Comparison of ENCODE assay signal across 19 mouse cellular contexts in genomic region chr3:118675441-118675840, GRCm38 (mm10).
DNase-seq lines count a peak whose midpoint lies in the region; ATAC-seq and TF ChIP-seq lines count a peak whose summit lies in the region.
"Had no signal": no experiment of that assay in that cellular context is flagged by ENCODE, and none has a peak within 500 bp of the region (broad histone marks: within the 10 kb centered on the region; RNA-seq: fewer than 3 reads in every experiment).

No protein-coding gene starts in this region.

- no peak for TF ChIP-seq CTCF in kidney, postnatal 0 days (IDR thresholded peaks at IDR 0.05; ENCODE audit: low read depth)
- TF ChIP-seq CTCF in brain, embryonic 14.5 days (IDR thresholded peaks at IDR 0.05; ENCODE audit: borderline replicate concordance, extremely low read depth, insufficient read depth, insufficient read length) = no peak

- H3K4me2 ChIP-seq in kidney, postnatal 0 days (ENCODE audit: low read length) = no peak overlapping the region
- H3K4me2 ChIP-seq in kidney, embryonic 14.5 days (replicated peaks; ENCODE audit: low read depth, low read length) = no peak overlapping the region
- H3K4me2 ChIP-seq in forebrain, embryonic 13.5 days = no peak overlapping the region
- H3K4me2 ChIP-seq in neural tube, embryonic 14.5 days (ENCODE audit: low read depth, low read length) = no peak overlapping the region
- no peak overlapping the region for H3K4me2 ChIP-seq in liver, embryonic 12.5 days
- H3K4me2 ChIP-seq: embryonic facial prominence, embryonic 12.5 days; kidney, embryonic 15.5 days; liver, embryonic 13.5 days; lung, embryonic 15.5 days had no signal

- H3K4me1 ChIP-seq in kidney, postnatal 0 days (replicated peaks; ENCODE audit: insufficient read depth, low read length) = no peaks in the 10 kb centered on the region
- no peaks in the 10 kb centered on the region for H3K4me1 ChIP-seq in kidney, embryonic 14.5 days (ENCODE audit: control insufficient read depth, insufficient read depth, low read length)
- H3K4me1 ChIP-seq in forebrain, embryonic 13.5 days = peaks cover 16% of the 10 kb centered on the region
- H3K4me1 ChIP-seq in neural tube, embryonic 14.5 days (ENCODE audit: control insufficient read depth, insufficient read depth, low read length) = no peaks in the 10 kb centered on the region; the same call in 1 of the 2 replicates
- H3K4me1 ChIP-seq in liver, embryonic 12.5 days = no peaks in the 10 kb centered on the region
- H3K4me1 ChIP-seq: embryonic facial prominence, embryonic 12.5 days; kidney, embryonic 15.5 days; liver, embryonic 13.5 days; lung, embryonic 15.5 days had no signal

- WGBS in kidney, postnatal 0 days = 27% methylated on average over 1 of the region's 1 CpGs
- WGBS in kidney, embryonic 14.5 days = 40% methylated on average over 1 of the region's 1 CpGs
- 2% methylated on average over 1 of the region's 1 CpGs for WGBS in forebrain, embryonic 13.5 days
- 22% methylated on average over 1 of the region's 1 CpGs for WGBS in neural tube, embryonic 14.5 days
- WGBS in liver, embryonic 12.5 days (ENCODE audit: insufficient replicate concordance) = 54% methylated on average over 1 of the region's 1 CpGs

- H3K27ac ChIP-seq in kidney, postnatal 0 days = no peak overlapping the region
- no peak overlapping the region for H3K27ac ChIP-seq in kidney, embryonic 14.5 days (ENCODE audit: low read depth, low read length)
- H3K27ac ChIP-seq in forebrain, embryonic 13.5 days = no peak overlapping the region
- no peak overlapping the region for H3K27ac ChIP-seq in neural tube, embryonic 14.5 days (ENCODE audit: low read depth, low read length)
- H3K27ac ChIP-seq in liver, embryonic 12.5 days = no peak overlapping the region
- H3K27ac ChIP-seq: embryonic facial prominence, embryonic 12.5 days; kidney, embryonic 15.5 days; liver, embryonic 13.5 days; lung, embryonic 15.5 days; stomach, postnatal 0 days had no signal

- H3K4me3 ChIP-seq in kidney, postnatal 0 days (replicated peaks; ENCODE audit: low read depth, low read length) = no peak overlapping the region
- no peak overlapping the region for H3K4me3 ChIP-seq in kidney, embryonic 14.5 days (ENCODE audit: low read length)
- H3K4me3 ChIP-seq in forebrain, embryonic 13.5 days = no peak overlapping the region
- no peak overlapping the region for H3K4me3 ChIP-seq in neural tube, embryonic 14.5 days (ENCODE audit: low read depth, low read length)
- H3K4me3 ChIP-seq in liver, embryonic 12.5 days = no peak overlapping the region
- H3K4me3 ChIP-seq: embryonic facial prominence, embryonic 12.5 days; kidney, embryonic 15.5 days; liver, embryonic 13.5 days; lung, embryonic 15.5 days; myocyte had no signal

- peak; percentile 9 for DNase-seq in kidney, postnatal 0 days (ENCODE audit: low spot score)
- peak; percentile 79 for DNase-seq in brain, embryonic 14.5 days (ENCODE audit: low read depth)
- no peak for DNase-seq in ovary, postnatal 14 days (ENCODE audit: low spot score)
- DNase-seq: cerebellum, adult 9-11 months; heart, adult 18-20 months; heart, postnatal 4 days; layer of hippocampus, postnatal 36 days; liver, embryonic 13.5 days; right cerebral cortex, postnatal 25 days had no signal

- no peaks in the 10 kb centered on the region for H3K27me3 ChIP-seq in kidney, postnatal 0 days (ENCODE audit: insufficient read depth, low read length)
- H3K27me3 ChIP-seq in kidney, embryonic 14.5 days (ENCODE audit: control insufficient read depth, insufficient read depth, low read length) = no peaks in the 10 kb centered on the region
- no peaks in the 10 kb centered on the region for H3K27me3 ChIP-seq in forebrain, embryonic 13.5 days
- H3K27me3 ChIP-seq in neural tube, embryonic 14.5 days (ENCODE audit: control insufficient read depth, insufficient read depth, low read length) = no peaks in the 10 kb centered on the region
- H3K27me3 ChIP-seq in liver, embryonic 12.5 days (replicated peaks) = no peaks in the 10 kb centered on the region
- H3K27me3 ChIP-seq: embryonic facial prominence, embryonic 12.5 days; kidney, embryonic 15.5 days; liver, embryonic 13.5 days; lung, embryonic 15.5 days had no signal

- no peak for ATAC-seq in kidney, postnatal 0 days (replicated peaks; ENCODE audit: low FRiP score, low read depth)
- no peak for ATAC-seq in kidney, embryonic 14.5 days (ENCODE audit: low FRiP score, low TSS enrichment)
- peak; percentile 60; the same call in 1 of the 2 replicates for ATAC-seq in forebrain, embryonic 13.5 days
- ATAC-seq in neural tube, embryonic 14.5 days (ENCODE audit: low read depth) = peak; percentile 82
- ATAC-seq in liver, embryonic 12.5 days = no peak

- H3K9ac ChIP-seq in kidney, postnatal 0 days (ENCODE audit: low read depth, low read length) = no peak overlapping the region
- no peak overlapping the region for H3K9ac ChIP-seq in kidney, embryonic 14.5 days (ENCODE audit: low read depth, low read length)
- H3K9ac ChIP-seq in forebrain, embryonic 13.5 days = no peak overlapping the region
- no peak overlapping the region for H3K9ac ChIP-seq in neural tube, embryonic 14.5 days (replicated peaks; ENCODE audit: low read depth, low read length)
- no peak overlapping the region for H3K9ac ChIP-seq in liver, embryonic 12.5 days
- H3K9ac ChIP-seq: embryonic facial prominence, embryonic 12.5 days; kidney, embryonic 15.5 days; liver, embryonic 13.5 days; lung, embryonic 15.5 days had no signal

- H3K36me3 ChIP-seq in kidney, postnatal 0 days (ENCODE audit: insufficient read depth, low read length) = no peaks in the 10 kb centered on the region
- H3K36me3 ChIP-seq in kidney, embryonic 14.5 days (ENCODE audit: control insufficient read depth, insufficient read depth, low read length) = no peaks in the 10 kb centered on the region
- no peaks in the 10 kb centered on the region for H3K36me3 ChIP-seq in forebrain, embryonic 13.5 days (ENCODE audit: poor library complexity, severe bottlenecking)
- H3K36me3 ChIP-seq in neural tube, embryonic 14.5 days (ENCODE audit: control insufficient read depth, insufficient read depth, low read length) = no peaks in the 10 kb centered on the region
- no peaks in the 10 kb centered on the region for H3K36me3 ChIP-seq in liver, embryonic 12.5 days
- H3K36me3 ChIP-seq: embryonic facial prominence, embryonic 12.5 days; G1E; kidney, embryonic 15.5 days; liver, embryonic 13.5 days; lung, embryonic 15.5 days had no signal

- H3K9me3 ChIP-seq in kidney, postnatal 0 days (replicated peaks; ENCODE audit: low read length) = no peaks in the 10 kb centered on the region
- no peaks in the 10 kb centered on the region for H3K9me3 ChIP-seq in kidney, embryonic 14.5 days (ENCODE audit: control insufficient read depth, low read length)
- H3K9me3 ChIP-seq in forebrain, embryonic 13.5 days (replicated peaks) = no peaks in the 10 kb centered on the region
- H3K9me3 ChIP-seq in neural tube, embryonic 14.5 days (ENCODE audit: control insufficient read depth, low read length) = no peaks in the 10 kb centered on the region
- H3K9me3 ChIP-seq in liver, embryonic 12.5 days (replicated peaks) = no peaks in the 10 kb centered on the region
- H3K9me3 ChIP-seq: embryonic facial prominence, embryonic 12.5 days; kidney, embryonic 15.5 days; liver, embryonic 13.5 days; lung, embryonic 15.5 days had no signal

- TF ChIP-seq POLR2A in brain, embryonic 14.5 days (IDR thresholded peaks at IDR 0.05; ENCODE audit: borderline replicate concordance, extremely low read depth, insufficient read depth, insufficient read length, poor library complexity, severe bottlenecking) = no peak

Comparison
In these comparisons a context has a peak if more than half of its experiments do, and no peak if none do; other contexts are left out.
1. ATAC-seq: peak in forebrain, embryonic 13.5 days (single experiment) and neural tube, embryonic 14.5 days (single experiment); none in kidney, postnatal 0 days (single experiment), kidney, embryonic 14.5 days (single experiment) and liver, embryonic 12.5 days (single experiment).